Mouse (Mus musculus) midbrain, embryonic 10.5 days (tissue): ENCODE results near the gene H2al1j. TPM values are rescaled to one million over a fixed set of nuclear protein-coding genes. Genes with fewer than 3 reads are reported as not detected.
"Not testable (repeated sequence)": the region's sequence is repeated elsewhere in the genome, so short reads cannot be mapped to it uniquely, and the experiment has no call there.

Source experiments
- DNase-seq: peaks from one replicate; pipeline ENCODE4 v3.0.0-alpha.2; 2017; ENCODE audit warnings: low spot score
- H3K27ac ChIP-seq: fragments of 300-500 bp; sonication (generic); replicated peaks from 2 replicates; pipeline ENCODE4 v1.5.1; 2016; ENCODE audit warnings: mild to moderate bottlenecking
- H3K27me3 ChIP-seq: fragments of 300-500 bp; sonication (generic); 2 replicates; pipeline ENCODE4 v1.6.1; 2016; ENCODE audit warnings: low read depth, mild to moderate bottlenecking; ENCODE audit not compliant: poor library complexity, severe bottlenecking
- H3K36me3 ChIP-seq: fragments of 300-500 bp; sonication (generic); 2 replicates; pipeline ENCODE4 v1.6.1; 2016; ENCODE audit warnings: mild to moderate bottlenecking, moderate library complexity
- H3K4me1 ChIP-seq: fragments of 300-500 bp; sonication (generic); 2 replicates; pipeline ENCODE4 v1.6.1; 2016
- H3K4me3 ChIP-seq: fragments of 300-500 bp; sonication (generic); 2 replicates; pipeline ENCODE4 v1.5.1; 2016; ENCODE audit warnings: mild to moderate bottlenecking, moderate library complexity
- H3K9me3 ChIP-seq: fragments of 300-500 bp; sonication (generic); replicated peaks from 2 replicates; pipeline ENCODE4 v1.6.1; 2016; ENCODE audit warnings: mild to moderate bottlenecking
- WGBS: fragments of 180-500 bp; shearing (Covaris S2); methylation state at CpG from one replicate; pipeline ENCODE4 v1.1.7; 2016; 5-methylcytosine and 5-hydroxymethylcytosine counted together
- polyA plus RNA-seq: library from polyadenylated mRNA; unstranded; fragments of >200 nt; fragmentation: Nextera tagmentation; extraction: Ambion mirVana; gene quantifications from 2 replicates; pipeline ENCODE4 v1.2.1, GENCODE M21; 2016

Gene H2al1j
- not detected in 2 replicates for polyA plus RNA-seq

- not testable (repeated sequence) for H3K4me3 ChIP-seq, H3K27ac ChIP-seq, H3K36me3 ChIP-seq, H3K4me1 ChIP-seq, DNase-seq, H3K9me3 ChIP-seq
- 88% methylated on average over 2 of the region's 2 CpGs for WGBS
- peaks cover 45% of the 10 kb centered on the region for H3K27me3 ChIP-seq
Observed at GRCm38 (mm10) chrX:11327522-11327921, at the start of gene H2al1j. TSS of gene H2al1j (plus strand) at chrX:11327822.

- H3K36me3 ChIP-seq, result no peaks in the 10 kb centered on the region
- 77% methylated on average over 2 of the region's 2 CpGs for WGBS
- H3K4me3 ChIP-seq, result no peak overlapping the region
- peaks cover 50% of the 10 kb centered on the region for H3K27me3 ChIP-seq
- no peak overlapping the region for H3K27ac ChIP-seq
- H3K9me3 ChIP-seq, result peaks cover 5% of the 10 kb centered on the region; the same call in 1 of the 2 replicates
- H3K4me1 ChIP-seq, result no peaks in the 10 kb centered on the region
- no peak for DNase-seq
Observed at GRCm38 (mm10) chrX:11280741-11281140, 46.9 kb upstream of the H2al1j start.

GRCm38 (mm10) chrX:11288306-11288882 lies 39.2 kb upstream of the H2al1j start:
- 87% methylated on average over 14 of the region's 14 CpGs for WGBS
- H3K27me3 ChIP-seq, result peaks cover 65% of the 10 kb centered on the region
- no peak overlapping the region for H3K27ac ChIP-seq

GRCm38 (mm10) chrX:11289244-11289643 lies 38.4 kb upstream of the H2al1j start:
- peaks cover 72% of the 10 kb centered on the region for H3K27me3 ChIP-seq
- no peak for DNase-seq
- no peaks in the 10 kb centered on the region for H3K36me3 ChIP-seq
- H3K4me3 ChIP-seq, result no peak overlapping the region
- 52% methylated on average over 4 of the region's 4 CpGs for WGBS
- no peaks in the 10 kb centered on the region for H3K9me3 ChIP-seq
- H3K4me1 ChIP-seq, result no peaks in the 10 kb centered on the region
- H3K27ac ChIP-seq, result no peak overlapping the region

More at GRCm38 (mm10) chrX:11288306-11288882, 39.2 kb upstream of the H2al1j start:
- DNase-seq, result no peak
- no peaks in the 10 kb centered on the region for H3K36me3 ChIP-seq
- no peak overlapping the region for H3K4me3 ChIP-seq
- H3K4me1 ChIP-seq, result no peaks in the 10 kb centered on the region
- H3K9me3 ChIP-seq, result no peaks in the 10 kb centered on the region

GRCm38 (mm10) chrX:11298957-11299356 lies 28.7 kb upstream of the H2al1j start, which contains the start of gene H2al1a:
TSS of gene H2al1a (plus strand) at chrX:11299257.
- H3K27ac ChIP-seq, DNase-seq, H3K4me3 ChIP-seq, H3K36me3 ChIP-seq, H3K4me1 ChIP-seq, H3K9me3 ChIP-seq: not testable (repeated sequence)
- whole genome bisulfite sequencing, result no CpG with 5 or more reads among the region's 3 CpGs
- peaks cover 24% of the 10 kb centered on the region for H3K27me3 ChIP-seq

GRCm38 (mm10) chrX:11302132-11302531 lies 25.5 kb upstream of the H2al1j start, which contains the start of gene H2al1b:
TSS of gene H2al1b (plus strand) at chrX:11302432.
- WGBS, result 90% methylated on average over 1 of the region's 3 CpGs
- not testable (repeated sequence) for H3K27ac ChIP-seq, DNase-seq, H3K4me3 ChIP-seq, H3K36me3 ChIP-seq, H3K27me3 ChIP-seq, H3K9me3 ChIP-seq, H3K4me1 ChIP-seq

- H3K27ac ChIP-seq, DNase-seq, H3K4me3 ChIP-seq, H3K9me3 ChIP-seq, H3K36me3 ChIP-seq, H3K4me1 ChIP-seq, H3K27me3 ChIP-seq: not testable (repeated sequence)
- WGBS, result 87% methylated on average over 3 of the region's 6 CpGs
Observed at GRCm38 (mm10) chrX:11305355-11305754, 22.3 kb upstream of the H2al1j start, which contains the start of gene H2al1c. TSS of gene H2al1c (plus strand) at chrX:11305655.

- WGBS, result no CpG with 5 or more reads among the region's 6 CpGs
- H3K36me3 ChIP-seq, H3K9me3 ChIP-seq, DNase-seq, H3K4me3 ChIP-seq, H3K27me3 ChIP-seq, H3K27ac ChIP-seq, H3K4me1 ChIP-seq: not testable (repeated sequence)
Observed at GRCm38 (mm10) chrX:11308524-11308923, 19.1 kb upstream of the H2al1j start, which contains the start of gene H2al1d. TSS of gene H2al1d (plus strand) at chrX:11308824.

- not testable (repeated sequence) for H3K4me3 ChIP-seq, H3K27me3 ChIP-seq, H3K27ac ChIP-seq, H3K9me3 ChIP-seq, H3K36me3 ChIP-seq, DNase-seq, H3K4me1 ChIP-seq
- WGBS, result no CpG with 5 or more reads among the region's 3 CpGs
Observed at GRCm38 (mm10) chrX:11311634-11312033, 16.0 kb upstream of the H2al1j start, which contains the start of gene H2al1e. TSS of gene H2al1e (plus strand) at chrX:11311934.

- H3K27ac ChIP-seq, H3K9me3 ChIP-seq, H3K36me3 ChIP-seq, H3K27me3 ChIP-seq, H3K4me1 ChIP-seq, H3K4me3 ChIP-seq, DNase-seq: not testable (repeated sequence)
- WGBS, result no CpG with 5 or more reads among the region's 6 CpGs
Observed at GRCm38 (mm10) chrX:11314858-11315257, 12.8 kb upstream of the H2al1j start, which contains the start of gene H2al1f. TSS of gene H2al1f (plus strand) at chrX:11315158.

GRCm38 (mm10) chrX:11317956-11318355 lies 9.7 kb upstream of the H2al1j start, which contains the start of gene H2al1g:
TSS of gene H2al1g (plus strand) at chrX:11318256.
- H3K27ac ChIP-seq, H3K9me3 ChIP-seq, H3K4me3 ChIP-seq, H3K27me3 ChIP-seq, DNase-seq, H3K36me3 ChIP-seq, H3K4me1 ChIP-seq: not testable (repeated sequence)
- no CpG with 5 or more reads among the region's 3 CpGs for WGBS

- H3K9me3 ChIP-seq, DNase-seq, H3K4me3 ChIP-seq, H3K27ac ChIP-seq, H3K27me3 ChIP-seq, H3K4me1 ChIP-seq, H3K36me3 ChIP-seq: not testable (repeated sequence)
- no CpG with 5 or more reads among the region's 6 CpGs for WGBS
Observed at GRCm38 (mm10) chrX:11321192-11321591, 6.4 kb upstream of the H2al1j start, which contains the start of gene H2al1h. TSS of gene H2al1h (plus strand) at chrX:11321492.

- H3K4me1 ChIP-seq, H3K9me3 ChIP-seq, H3K27ac ChIP-seq, DNase-seq, H3K4me3 ChIP-seq, H3K36me3 ChIP-seq: not testable (repeated sequence)
- WGBS, result 83% methylated on average over 2 of the region's 5 CpGs
- H3K27me3 ChIP-seq, result peaks cover 14% of the 10 kb centered on the region
Observed at GRCm38 (mm10) chrX:11324359-11324758, 3.3 kb upstream of the H2al1j start, which contains the start of gene H2al1i. TSS of gene H2al1i (plus strand) at chrX:11324659.
